Mouse (Mus musculus) myocyte (in vitro differentiated cells): Measurements from ENCODE around the gene Kif13a. TPM values are rescaled to one million over a fixed set of nuclear protein-coding genes. Genes with fewer than 3 reads are reported as not detected.

Experiments
- H3K27me3 ChIP-seq: one replicate; pipeline ENCODE4 v1.6.1; 2011; ENCODE audit not compliant: control insufficient read depth, insufficient read depth, insufficient read length
- H3K36me3 ChIP-seq: one replicate; pipeline ENCODE4 v1.6.1; 2011; ENCODE audit not compliant: control insufficient read depth, insufficient read depth
- H3K4me2 ChIP-seq: one replicate; pipeline ENCODE4 v1.6.1; 2011; ENCODE audit warnings: low read depth, control low read depth
- H3K4me3 ChIP-seq: one replicate; pipeline ENCODE4 v1.5.1; 2011; ENCODE audit warnings: mild to moderate bottlenecking, control low read depth, moderate library complexity
- H3K79me2 ChIP-seq: one replicate; pipeline ENCODE4 v1.6.1; 2011; ENCODE audit not compliant: control insufficient read depth, insufficient read depth
- H3ac ChIP-seq: one replicate; pipeline ENCODE4 v1.6.1; 2011; ENCODE audit not compliant: control insufficient read depth, insufficient read length
- CEBPB ChIP-seq: IDR thresholded peaks from 2 replicates; pipeline ENCODE4 v1.6.1; 2011; ENCODE audit warnings: mild to moderate bottlenecking, moderate library complexity; ENCODE audit not compliant: poor library complexity, insufficient read depth, severe bottlenecking
- E2F4 ChIP-seq: IDR thresholded peaks from one replicate; pipeline ENCODE4 v1.6.1; 2011; ENCODE audit warnings: mild to moderate bottlenecking, control low read depth, moderate library complexity; ENCODE audit not compliant: insufficient read depth
- MAX ChIP-seq: IDR thresholded peaks from one replicate; pipeline ENCODE4 v1.6.1; 2011; ENCODE audit warnings: low read depth, mild to moderate bottlenecking, control low read depth
- MYOD1 ChIP-seq, 3 experiments: IDR thresholded peaks; one replicate each; pipeline ENCODE4 v1.6.1; 2011; ENCODE audit warnings: control low read depth in 2 of 3, low read depth in 2 of 3, mild to moderate bottlenecking in 2 of 3, moderate library complexity in 1 of 3; ENCODE audit not compliant: insufficient read length in 2 of 3, control insufficient read depth in 1 of 3
- MYOG ChIP-seq, 3 experiments: IDR thresholded peaks; one replicate each; pipeline ENCODE4 v1.6.1; 2011; ENCODE audit warnings: control low read depth in 2 of 3, low read depth in 2 of 3, mild to moderate bottlenecking in 2 of 3; ENCODE audit not compliant: insufficient read length in 2 of 3, control insufficient read depth in 1 of 3, insufficient read depth in 1 of 3
- POLR2A ChIP-seq: IDR thresholded peaks from one replicate; pipeline ENCODE4 v1.6.1; 2011; ENCODE audit warnings: low read depth, mild to moderate bottlenecking, control low read depth, moderate library complexity; ENCODE audit not compliant: insufficient read length
- POLR2AphosphoS2 ChIP-seq: IDR thresholded peaks from one replicate; pipeline ENCODE4 v1.6.1; 2011; ENCODE audit warnings: low read depth, control low read depth; ENCODE audit not compliant: insufficient read length
- REST ChIP-seq: IDR thresholded peaks from one replicate; pipeline ENCODE4 v1.6.1; 2011; ENCODE audit warnings: mild to moderate bottlenecking, control low read depth, moderate library complexity; ENCODE audit not compliant: insufficient read depth, insufficient read length
- SRF ChIP-seq: IDR thresholded peaks from one replicate; pipeline ENCODE4 v1.6.1; 2011; ENCODE audit warnings: low read depth; ENCODE audit not compliant: control insufficient read depth, insufficient read length
- TCF12 ChIP-seq: IDR thresholded peaks from one replicate; pipeline ENCODE4 v1.6.1; 2011; ENCODE audit warnings: mild to moderate bottlenecking, control low read depth; ENCODE audit not compliant: poor library complexity, insufficient read depth, severe bottlenecking
- TCF3 ChIP-seq: IDR thresholded peaks from one replicate; pipeline ENCODE4 v1.6.1; 2011; ENCODE audit warnings: low read depth, control low read depth; ENCODE audit not compliant: insufficient read length
- USF1 ChIP-seq: IDR thresholded peaks from one replicate; pipeline ENCODE4 v1.6.1; 2011; ENCODE audit warnings: low read depth, mild to moderate bottlenecking, control low read depth, moderate library complexity
- polyA plus RNA-seq: library from polyadenylated mRNA; unstranded; fragments of >200 nt; fragmentation: generic; extraction: Trizol; gene quantifications from one replicate; pipeline ENCODE4 v1.2.1, GENCODE M21; 2012; ENCODE audit warnings: missing spikeins

The Kif13a gene
- polyA plus RNA-seq, 1 experiment = 15.4 TPM

DNA sequence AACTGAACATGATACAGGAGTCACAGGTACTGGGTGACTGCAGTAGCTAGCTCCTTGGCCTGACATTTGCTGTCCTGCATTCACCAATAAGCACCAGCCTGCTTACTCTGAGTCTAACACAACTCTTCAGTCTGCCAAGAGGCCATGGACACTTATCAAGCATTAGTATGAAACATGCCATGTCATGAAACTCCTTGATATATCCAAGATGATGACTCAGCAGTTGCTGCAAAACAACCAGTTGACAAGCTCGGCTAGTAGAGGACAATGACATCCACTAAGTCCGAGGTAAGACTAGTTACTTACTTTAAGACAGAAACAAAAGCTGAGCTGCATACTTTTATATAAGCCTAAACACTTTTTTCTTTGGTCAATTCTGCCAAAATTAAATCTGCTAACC lies 204.4 kb downstream of the Kif13a start:
- TF ChIP-seq POLR2A (no peak), E2F4 (no peak), TCF3 (no peak), CEBPB (no peak), MYOD1 (IDR thresholded peaks at IDR 0.05; ENCODE audit: control insufficient read depth in 1 of 3, insufficient read length in 2 of 3, low read depth in 2 of 3) (no peak), TCF12 (no peak), MYOG (IDR thresholded peaks at IDR 0.05; ENCODE audit: control insufficient read depth in 1 of 3, insufficient read depth in 1 of 3, insufficient read length in 2 of 3, low read depth in 2 of 3) (no peak), USF1 (no peak), REST (no peak), MAX (no peak), SRF (no peak), POLR2AphosphoS2 (no peak)
- H3K4me2 ChIP-seq = peak overlapping the region; percentile 75
- H3K79me2 ChIP-seq = peaks cover 75% of the 10 kb centered on the region
- H3K36me3 ChIP-seq = no peaks in the 10 kb centered on the region
- H3K27me3 ChIP-seq = no peaks in the 10 kb centered on the region
- H3K4me3 ChIP-seq = peak overlapping the region; percentile 64
- no peak overlapping the region for H3ac ChIP-seq

DNA sequence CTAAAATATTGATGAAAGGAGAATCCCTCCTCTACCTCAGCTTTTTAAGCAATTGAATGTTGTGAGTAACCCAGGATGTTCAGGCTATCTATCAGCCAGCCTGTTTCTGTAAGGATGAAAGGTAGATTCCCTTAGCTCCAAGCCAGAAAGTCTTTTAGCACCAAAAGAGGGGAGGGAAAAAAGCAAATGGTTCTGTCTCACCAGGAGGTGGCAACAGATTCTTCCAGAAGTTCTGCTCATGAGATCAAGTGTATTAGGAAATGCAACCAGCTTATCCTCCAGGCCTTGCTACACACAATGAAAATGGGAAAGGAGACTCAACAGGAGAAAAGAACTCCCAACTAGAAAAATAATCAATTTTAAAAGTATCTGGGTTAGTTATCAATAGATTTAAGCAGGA lies 205.3 kb downstream of the Kif13a start:
- Histone ChIP-seq H3K79me2 (peaks cover 83% of the 10 kb centered on the region), H3K36me3 (no peaks in the 10 kb centered on the region), H3K4me2 (peak overlapping the region; percentile 75), H3ac (no peak overlapping the region), H3K4me3 (no peak overlapping the region), H3K27me3 (no peaks in the 10 kb centered on the region)
- no peak for TF ChIP-seq MYOD1 (IDR thresholded peaks at IDR 0.05; ENCODE audit: control insufficient read depth in 1 of 3, insufficient read length in 2 of 3, low read depth in 2 of 3)
- no peak for TF ChIP-seq E2F4
- no peak for TF ChIP-seq POLR2AphosphoS2
- no peak for TF ChIP-seq USF1
- TF ChIP-seq TCF3 = no peak
- no peak for TF ChIP-seq POLR2A
- TF ChIP-seq REST = no peak
- no peak for TF ChIP-seq MYOG (IDR thresholded peaks at IDR 0.05; ENCODE audit: control insufficient read depth in 1 of 3, insufficient read depth in 1 of 3, insufficient read length in 2 of 3, low read depth in 2 of 3)
- no peak for TF ChIP-seq CEBPB
- TF ChIP-seq TCF12 = no peak
- TF ChIP-seq MAX = no peak
- no peak for TF ChIP-seq SRF

DNA sequence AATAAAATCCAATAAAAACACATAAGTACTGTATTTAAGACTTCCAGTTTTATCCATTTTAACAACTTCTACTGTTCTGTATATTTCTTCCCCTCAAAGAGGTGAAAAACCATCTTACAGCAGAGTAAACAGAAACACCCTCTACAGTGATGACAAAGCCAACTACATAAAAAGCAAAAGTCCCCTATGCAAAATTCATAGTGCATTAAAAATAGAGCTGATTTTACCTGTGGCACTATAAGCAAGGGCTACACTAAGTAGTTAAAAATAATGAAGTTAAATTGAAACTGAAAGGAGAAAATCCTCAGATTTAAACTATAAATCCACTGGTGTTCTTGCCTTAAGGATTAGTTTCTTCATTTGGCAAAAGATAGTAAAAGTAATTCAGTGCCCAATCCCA lies 208.7 kb downstream of the Kif13a start:
- Histone ChIP-seq H3K36me3 (no peaks in the 10 kb centered on the region), H3ac (no peak overlapping the region), H3K27me3 (no peaks in the 10 kb centered on the region), H3K4me3 (no peak overlapping the region), H3K4me2 (no peak overlapping the region), H3K79me2 (peaks cover 100% of the 10 kb centered on the region)
- no peak for TF ChIP-seq POLR2AphosphoS2
- no peak for TF ChIP-seq E2F4
- TF ChIP-seq SRF = no peak
- no peak for TF ChIP-seq MYOD1 (IDR thresholded peaks at IDR 0.05; ENCODE audit: control insufficient read depth in 1 of 3, insufficient read length in 2 of 3, low read depth in 2 of 3)
- no peak for TF ChIP-seq MYOG (IDR thresholded peaks at IDR 0.05; ENCODE audit: control insufficient read depth in 1 of 3, insufficient read depth in 1 of 3, insufficient read length in 2 of 3, low read depth in 2 of 3)
- no peak for TF ChIP-seq REST
- no peak for TF ChIP-seq CEBPB
- no peak for TF ChIP-seq TCF3
- TF ChIP-seq USF1 = no peak
- no peak for TF ChIP-seq POLR2A
- no peak for TF ChIP-seq MAX
- no peak for TF ChIP-seq TCF12

DNA sequence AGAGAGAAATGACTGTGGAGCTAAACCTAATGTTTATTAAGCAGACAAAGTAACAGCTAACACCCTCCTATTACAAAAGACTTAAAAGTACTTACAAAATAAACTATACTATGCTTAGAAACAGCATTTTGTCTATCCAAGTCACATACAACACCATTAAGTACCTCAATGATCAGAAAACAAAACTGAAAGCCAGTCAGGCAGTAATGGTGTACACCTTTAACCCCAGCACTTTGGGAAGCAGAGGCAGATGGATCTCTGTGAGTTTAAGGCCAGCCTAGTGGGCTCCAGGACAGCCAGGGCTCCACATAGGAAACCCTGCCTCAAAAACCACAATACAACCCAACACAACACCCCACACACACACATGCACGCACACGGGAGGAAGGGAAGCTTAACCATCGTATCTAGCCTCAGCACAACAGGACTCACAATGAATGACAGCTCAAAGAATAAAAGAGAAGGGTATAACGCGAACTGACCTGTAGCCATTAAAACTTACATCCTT lies 210.7 kb downstream of the Kif13a start:
- Histone ChIP-seq H3K79me2 (peaks cover 100% of the 10 kb centered on the region), H3K36me3 (peaks cover 5% of the 10 kb centered on the region), H3K27me3 (no peaks in the 10 kb centered on the region), H3K4me2 (no peak overlapping the region), H3K4me3 (no peak overlapping the region), H3ac (no peak overlapping the region)
- TF ChIP-seq POLR2AphosphoS2 = no peak
- TF ChIP-seq CEBPB = no peak
- no peak for TF ChIP-seq MYOD1 (IDR thresholded peaks at IDR 0.05; ENCODE audit: control insufficient read depth in 1 of 3, insufficient read length in 2 of 3, low read depth in 2 of 3)
- no peak for TF ChIP-seq TCF12
- no peak for TF ChIP-seq POLR2A
- no peak for TF ChIP-seq REST
- no peak for TF ChIP-seq MYOG (IDR thresholded peaks at IDR 0.05; ENCODE audit: control insufficient read depth in 1 of 3, insufficient read depth in 1 of 3, insufficient read length in 2 of 3, low read depth in 2 of 3)
- no peak for TF ChIP-seq E2F4
- TF ChIP-seq USF1 = no peak
- TF ChIP-seq MAX = no peak
- no peak for TF ChIP-seq SRF
- no peak for TF ChIP-seq TCF3

DNA sequence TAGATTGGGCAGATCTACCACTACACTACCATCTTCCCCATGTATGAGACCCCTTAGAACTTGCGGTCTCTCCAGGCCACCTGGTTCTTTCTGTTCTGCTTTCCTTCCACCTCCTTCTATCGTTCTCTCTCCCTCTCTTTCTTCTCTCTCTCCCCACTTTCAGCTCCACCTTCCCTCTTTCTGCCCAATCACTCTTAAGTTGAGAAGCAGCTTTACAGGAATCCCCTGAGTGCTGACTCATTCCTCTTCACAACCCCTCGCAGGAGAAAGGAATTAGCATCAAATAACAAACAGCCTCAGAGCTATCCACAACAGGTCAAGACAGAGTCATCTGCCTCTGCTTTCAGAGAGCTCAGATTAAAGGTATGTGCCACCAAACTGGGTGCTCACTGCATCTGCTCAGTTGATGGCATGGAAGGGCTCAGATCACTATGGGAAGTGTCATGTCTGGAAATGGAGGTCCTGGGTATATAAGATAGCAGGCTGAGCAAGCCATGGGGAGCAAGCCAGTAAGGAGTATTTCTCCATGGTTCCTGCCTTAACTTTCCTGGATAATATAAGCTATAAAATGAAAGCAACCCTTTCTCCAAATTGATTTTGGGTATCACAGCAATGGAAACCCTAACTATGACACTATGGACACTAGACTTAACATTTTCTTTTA lies 213.6 kb downstream of the Kif13a start:
- H3ac ChIP-seq = no peak overlapping the region
- peaks cover 31% of the 10 kb centered on the region for H3K36me3 ChIP-seq
- TF ChIP-seq MAX = no peak
- TF ChIP-seq MYOG (IDR thresholded peaks at IDR 0.05; ENCODE audit: control insufficient read depth in 1 of 3, insufficient read depth in 1 of 3, insufficient read length in 2 of 3, low read depth in 2 of 3) = no peak
- TF ChIP-seq USF1 = no peak
- TF ChIP-seq TCF3 = no peak
- TF ChIP-seq POLR2A = no peak
- TF ChIP-seq TCF12 = no peak
- TF ChIP-seq MYOD1 (IDR thresholded peaks at IDR 0.05; ENCODE audit: control insufficient read depth in 1 of 3, insufficient read length in 2 of 3, low read depth in 2 of 3) = no peak
- no peak for TF ChIP-seq E2F4
- no peak for TF ChIP-seq CEBPB
- TF ChIP-seq SRF = no peak
- TF ChIP-seq POLR2AphosphoS2 = no peak
- TF ChIP-seq REST = no peak
- H3K4me2 ChIP-seq = peak overlapping the region; percentile 7
- H3K79me2 ChIP-seq = peaks cover 95% of the 10 kb centered on the region
- no peak overlapping the region for H3K4me3 ChIP-seq
- no peaks in the 10 kb centered on the region for H3K27me3 ChIP-seq
